Mouse (Mus musculus): ENCODE measurements around the gene Prtg. TPM values are rescaled to one million over a fixed set of nuclear protein-coding genes. Genes with fewer than 3 reads are reported as not detected.

The Prtg gene
- polyA plus RNA-seq, 1 experiment, result not detected

DNA sequence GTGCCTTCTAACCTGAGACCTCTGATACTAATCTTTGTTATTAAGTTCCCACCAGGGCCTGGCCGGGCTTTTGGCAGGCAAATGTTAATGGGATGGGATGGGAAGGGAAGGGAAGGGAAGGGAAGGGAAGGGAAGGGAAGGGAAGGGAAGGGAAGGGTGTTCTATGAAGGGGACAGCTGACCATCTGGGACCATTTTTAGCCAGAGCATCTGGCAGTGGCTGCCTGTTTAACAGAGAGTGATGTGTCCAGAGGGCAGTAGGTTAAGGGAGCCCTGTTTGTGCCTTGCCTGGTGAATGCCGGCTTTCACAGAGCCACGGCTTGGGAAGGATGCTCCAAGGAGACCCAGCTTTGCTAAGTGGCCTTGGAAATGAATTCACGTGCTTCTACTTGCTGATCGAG, 57.1 kb downstream of the Prtg start:
- Histone ChIP-seq H3K4me3 (replicated peaks) (no peak overlapping the region), H3K4me1 (ENCODE audit: control insufficient read depth) (no peaks in the 10 kb centered on the region), H3K9me3 (ENCODE audit: control insufficient read depth, low read length) (no peaks in the 10 kb centered on the region), H3K27me3 (ENCODE audit: control insufficient read depth) (no peaks in the 10 kb centered on the region), H3K36me3 (ENCODE audit: control insufficient read depth) (no peaks in the 10 kb centered on the region)
- TF ChIP-seq TAL1 (IDR thresholded peaks at IDR 0.05; ENCODE audit: low read length) (no peak), GATA1 (IDR thresholded peaks at IDR 0.05; ENCODE audit: low read length) (no peak)

DNA sequence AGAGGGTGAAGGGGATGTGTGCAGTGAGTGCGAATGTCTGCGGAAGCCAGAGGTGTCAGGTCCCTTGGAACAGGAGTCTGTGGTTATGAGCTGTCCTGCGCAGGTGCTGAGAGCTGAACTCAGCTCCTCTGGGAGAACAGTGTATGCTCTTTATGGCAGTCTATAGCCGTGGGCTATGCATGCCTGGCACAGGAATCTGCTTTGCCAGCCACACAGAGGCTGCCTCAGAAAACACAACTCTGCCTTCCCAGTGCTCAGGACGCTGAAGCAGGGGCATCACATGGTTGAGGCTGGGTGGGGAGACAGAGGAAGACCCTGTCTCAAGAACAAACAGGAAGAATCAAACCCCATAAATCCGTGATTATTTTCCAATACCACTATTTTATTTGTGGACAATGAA, 60.8 kb downstream of the Prtg start:
- H3K27me3 ChIP-seq (ENCODE audit: control insufficient read depth), result no peaks in the 10 kb centered on the region

DNA sequence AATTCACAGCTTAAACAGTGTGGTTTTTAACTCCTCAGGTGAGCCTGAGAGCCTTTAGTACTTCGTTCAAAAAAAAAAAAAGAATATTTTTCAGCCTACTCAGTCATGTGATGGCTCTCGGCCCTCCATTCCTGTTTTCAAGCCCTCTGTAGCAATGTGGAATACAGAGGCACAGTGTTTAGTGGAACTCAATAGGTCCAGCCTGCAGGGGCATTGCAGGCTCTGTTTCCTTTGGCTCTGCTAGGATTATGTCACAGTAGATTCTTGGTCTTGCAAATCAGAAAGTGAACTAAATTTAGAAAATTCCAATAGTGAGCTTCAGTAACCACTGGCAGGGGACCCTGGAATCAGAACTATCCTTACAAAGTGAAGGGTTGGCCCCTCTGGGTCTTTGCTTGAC, 62.1 kb downstream of the Prtg start:
- Histone ChIP-seq H3K4me3 (replicated peaks) (no peak overlapping the region), H3K27me3 (ENCODE audit: control insufficient read depth) (no peaks in the 10 kb centered on the region), H3K4me1 (ENCODE audit: control insufficient read depth) (no peaks in the 10 kb centered on the region), H3K36me3 (ENCODE audit: control insufficient read depth) (no peaks in the 10 kb centered on the region), H3K9me3 (ENCODE audit: control insufficient read depth, low read length) (no peaks in the 10 kb centered on the region)
- TF ChIP-seq GATA1 (IDR thresholded peaks at IDR 0.05; ENCODE audit: low read length) (no peak), TAL1 (IDR thresholded peaks at IDR 0.05; ENCODE audit: low read length) (no peak)

More for the DNA sequence above, 60.8 kb downstream of the Prtg start:
- Histone ChIP-seq H3K4me1 (ENCODE audit: control insufficient read depth) (no peaks in the 10 kb centered on the region), H3K4me3 (replicated peaks) (no peak overlapping the region), H3K9me3 (ENCODE audit: control insufficient read depth, low read length) (no peaks in the 10 kb centered on the region), H3K36me3 (ENCODE audit: control insufficient read depth) (no peaks in the 10 kb centered on the region)
- no peak for TF ChIP-seq GATA1 (IDR thresholded peaks at IDR 0.05; ENCODE audit: low read length)
- TF ChIP-seq TAL1 (IDR thresholded peaks at IDR 0.05; ENCODE audit: low read length), result no peak

DNA sequence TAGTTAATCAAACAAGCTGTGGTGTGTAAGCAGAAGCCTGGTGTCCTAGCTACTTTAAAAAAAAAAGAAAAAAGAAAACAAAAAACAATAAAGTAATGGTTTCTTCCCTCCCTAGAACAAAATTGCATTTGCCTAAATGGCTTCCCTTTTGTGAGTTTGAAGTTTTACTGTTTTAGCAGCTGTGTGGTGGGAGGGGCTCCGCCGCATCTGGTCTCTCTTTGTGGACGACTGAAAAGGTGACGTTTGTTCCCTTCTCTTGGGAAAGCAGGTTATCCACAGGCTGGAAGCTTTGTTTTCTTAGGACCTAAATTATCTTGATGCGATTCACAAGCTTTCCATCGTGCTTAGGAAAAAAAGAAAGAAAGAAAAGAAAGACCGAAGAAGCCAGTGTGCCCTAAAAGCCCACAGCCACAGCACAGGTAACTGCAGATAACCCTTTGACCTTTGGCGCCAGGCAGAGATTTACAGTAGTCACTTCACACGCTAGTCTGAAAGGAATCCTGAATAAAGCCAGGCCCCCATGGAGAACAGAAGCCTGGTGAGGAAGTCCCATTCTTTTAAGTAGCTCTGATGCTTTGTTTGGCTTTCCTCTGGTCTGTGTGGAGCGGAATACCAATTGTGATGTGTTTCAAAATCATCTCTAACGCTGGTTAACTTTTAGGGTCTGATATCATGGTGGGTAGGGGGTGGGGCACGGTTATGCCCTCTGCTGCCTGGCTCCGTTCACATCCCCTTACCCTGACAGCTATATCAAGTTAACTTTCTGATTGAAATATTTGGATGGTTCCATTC, 65.0 kb downstream of the Prtg start:
- no peaks in the 10 kb centered on the region for H3K27me3 ChIP-seq (ENCODE audit: control insufficient read depth)
- no peak overlapping the region for H3K4me3 ChIP-seq (replicated peaks)
- H3K4me1 ChIP-seq (ENCODE audit: control insufficient read depth), result no peaks in the 10 kb centered on the region
- no peaks in the 10 kb centered on the region for H3K36me3 ChIP-seq (ENCODE audit: control insufficient read depth)
- no peak for TF ChIP-seq TAL1 (IDR thresholded peaks at IDR 0.05; ENCODE audit: low read length)
- H3K9me3 ChIP-seq (ENCODE audit: control insufficient read depth, low read length), result no peaks in the 10 kb centered on the region

DNA sequence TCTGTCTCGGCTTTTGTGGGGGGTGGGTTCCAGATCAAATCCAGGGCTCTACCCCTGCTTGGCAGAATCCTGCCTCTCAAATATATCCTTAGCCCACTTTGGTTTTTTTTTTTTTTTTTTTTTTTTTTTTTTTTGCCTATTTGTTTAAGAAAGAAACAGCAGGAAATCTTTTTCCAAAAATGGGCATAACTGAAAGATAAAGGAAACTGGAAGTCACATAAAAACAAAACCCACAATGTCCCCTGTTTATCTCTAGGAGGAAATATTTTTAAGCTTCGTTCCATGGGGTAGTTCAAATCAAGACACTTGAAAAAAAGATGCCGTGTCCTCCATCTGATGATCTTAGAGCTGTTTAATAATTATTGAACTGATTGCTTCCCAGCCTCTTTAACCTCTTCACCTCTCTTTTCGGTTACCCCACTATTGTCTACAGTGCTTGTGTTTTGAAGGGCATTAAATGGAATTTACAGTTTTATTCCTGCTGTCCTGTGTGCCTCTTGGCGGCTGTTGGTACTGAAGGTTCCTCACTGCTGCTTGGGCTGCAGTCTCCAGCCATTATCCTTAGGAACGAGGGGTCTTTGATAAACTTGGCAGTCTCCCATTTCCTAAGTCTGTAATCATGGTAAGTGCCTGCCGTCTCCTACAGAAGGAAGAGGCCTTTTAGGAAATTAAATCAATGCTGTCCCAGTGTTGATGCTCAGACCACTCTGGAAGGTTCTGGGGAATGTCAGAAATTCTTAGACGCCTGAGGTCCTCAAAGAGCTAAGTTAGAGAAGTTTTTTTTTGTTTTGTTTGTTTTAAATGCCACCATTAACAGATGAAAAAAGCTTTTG, 65.8 kb downstream of the Prtg start:
- TF ChIP-seq GATA1 (IDR thresholded peaks at IDR 0.05; ENCODE audit: low read length) (no peak), TAL1 (IDR thresholded peaks at IDR 0.05; ENCODE audit: low read length) (no peak)
- H3K9me3 ChIP-seq (ENCODE audit: control insufficient read depth, low read length), result no peaks in the 10 kb centered on the region
- no peak overlapping the region for H3K4me3 ChIP-seq (replicated peaks)
- H3K36me3 ChIP-seq (ENCODE audit: control insufficient read depth), result no peaks in the 10 kb centered on the region
- H3K4me1 ChIP-seq (ENCODE audit: control insufficient read depth), result no peaks in the 10 kb centered on the region
- H3K27me3 ChIP-seq (ENCODE audit: control insufficient read depth), result no peaks in the 10 kb centered on the region

DNA sequence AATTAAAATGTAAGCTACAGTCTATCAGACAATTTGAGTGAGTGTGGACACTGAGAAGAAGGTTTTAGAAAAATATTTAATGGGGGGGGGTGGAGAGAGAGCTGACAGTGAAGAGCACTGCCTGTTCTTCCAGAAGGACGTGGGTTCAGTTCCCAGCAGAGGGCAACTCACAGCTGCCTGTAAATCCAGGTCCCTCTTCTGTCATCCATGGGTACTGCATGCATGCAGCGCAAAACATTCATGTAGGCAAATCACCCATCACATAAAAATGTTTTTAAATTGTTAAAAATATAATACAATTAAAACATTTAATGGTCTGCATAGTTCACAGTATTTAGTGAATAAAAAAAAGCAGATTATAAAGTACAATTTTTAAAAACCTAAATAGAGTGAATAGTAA, 69.2 kb downstream of the Prtg start:
- Histone ChIP-seq H3K36me3 (ENCODE audit: control insufficient read depth) (no peaks in the 10 kb centered on the region), H3K9me3 (ENCODE audit: control insufficient read depth, low read length) (no peaks in the 10 kb centered on the region), H3K27me3 (ENCODE audit: control insufficient read depth) (0 out of 2 replicates have a peak, but pooled peaks cover 2% of the 10 kb centered on the region), H3K4me1 (ENCODE audit: control insufficient read depth) (no peaks in the 10 kb centered on the region), H3K4me3 (replicated peaks) (no peak overlapping the region)
- TF ChIP-seq GATA1 (IDR thresholded peaks at IDR 0.05; ENCODE audit: low read length) (no peak), TAL1 (IDR thresholded peaks at IDR 0.05; ENCODE audit: low read length) (no peak)

DNA sequence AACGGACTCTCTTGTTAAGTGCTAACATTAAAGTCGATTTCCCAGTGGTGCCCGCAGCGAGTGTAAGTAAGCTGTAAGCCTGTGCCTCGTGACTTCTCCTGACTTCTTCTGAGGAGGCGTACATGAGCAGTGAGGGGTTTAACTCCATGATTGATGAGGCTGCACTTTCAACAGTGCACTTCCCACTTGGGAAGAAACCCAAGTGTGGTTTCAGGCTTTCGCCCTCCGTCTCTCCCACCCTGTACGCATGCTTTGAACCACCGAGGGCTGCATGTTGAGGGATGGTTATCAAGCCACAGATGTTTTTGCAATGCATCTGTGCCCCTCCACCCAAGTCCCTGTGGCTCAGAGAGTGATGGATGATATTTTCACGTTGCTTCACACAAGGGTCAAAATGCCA, 71.2 kb downstream of the Prtg start:
- Histone ChIP-seq H3K36me3 (ENCODE audit: control insufficient read depth) (no peaks in the 10 kb centered on the region), H3K27me3 (ENCODE audit: control insufficient read depth) (0 out of 2 replicates have a peak, but pooled peaks cover 2% of the 10 kb centered on the region), H3K4me3 (replicated peaks) (no peak overlapping the region), H3K9me3 (ENCODE audit: control insufficient read depth, low read length) (no peaks in the 10 kb centered on the region), H3K4me1 (ENCODE audit: control insufficient read depth) (no peaks in the 10 kb centered on the region)
- TF ChIP-seq TAL1 (IDR thresholded peaks at IDR 0.05; ENCODE audit: low read length), result no peak
- no peak for TF ChIP-seq GATA1 (IDR thresholded peaks at IDR 0.05; ENCODE audit: low read length)

DNA sequence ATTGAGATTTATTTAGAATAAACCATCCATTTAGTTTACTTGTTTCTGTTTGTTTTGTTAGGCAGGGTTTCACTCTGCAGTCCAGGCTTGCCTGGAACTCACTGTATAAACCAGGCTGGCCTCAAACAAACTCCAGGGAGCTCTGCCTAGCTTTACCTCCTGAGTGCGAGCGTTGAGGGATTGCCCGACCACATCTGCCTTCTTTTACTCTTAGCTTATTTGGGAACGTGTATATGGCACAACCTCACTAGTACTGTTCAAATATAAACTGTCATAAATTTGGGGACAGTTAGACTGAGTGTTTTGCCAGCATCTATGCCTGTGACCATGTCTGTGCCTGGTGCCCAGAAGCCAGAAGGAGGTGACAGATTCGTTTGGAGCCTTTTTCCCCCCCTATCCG, 72.0 kb downstream of the Prtg start:
- Histone ChIP-seq H3K27me3 (ENCODE audit: control insufficient read depth) (0 out of 2 replicates have a peak, but pooled peaks cover 2% of the 10 kb centered on the region), H3K36me3 (ENCODE audit: control insufficient read depth) (no peaks in the 10 kb centered on the region), H3K4me3 (replicated peaks) (no peak overlapping the region), H3K4me1 (ENCODE audit: control insufficient read depth) (no peaks in the 10 kb centered on the region), H3K9me3 (ENCODE audit: control insufficient read depth, low read length) (no peaks in the 10 kb centered on the region)
- TF ChIP-seq GATA1 (IDR thresholded peaks at IDR 0.05; ENCODE audit: low read length), result no peak
- TF ChIP-seq TAL1 (IDR thresholded peaks at IDR 0.05; ENCODE audit: low read length), result no peak

DNA sequence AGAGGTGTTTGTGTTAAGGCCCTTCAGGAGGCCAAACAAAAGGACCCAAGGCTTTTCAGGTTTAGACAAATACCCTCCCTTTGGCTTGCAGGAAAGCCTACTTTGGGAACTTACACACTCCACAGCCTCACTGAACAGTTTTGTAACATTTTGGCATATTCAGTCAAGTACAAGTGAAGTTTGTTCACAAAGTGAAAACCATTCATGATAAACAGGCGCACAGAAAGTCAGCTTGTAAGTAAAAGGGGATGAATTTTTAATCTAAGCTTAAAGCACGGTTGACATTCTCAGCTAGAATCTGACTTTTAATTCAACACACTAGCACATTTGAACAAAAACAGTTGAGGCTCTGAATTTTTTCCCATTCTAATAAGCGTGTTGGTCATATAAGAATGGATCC, 72.9 kb downstream of the Prtg start:
- Histone ChIP-seq H3K9me3 (ENCODE audit: control insufficient read depth, low read length) (no peaks in the 10 kb centered on the region), H3K4me3 (replicated peaks) (no peak overlapping the region), H3K27me3 (ENCODE audit: control insufficient read depth) (0 out of 2 replicates have a peak, but pooled peaks cover 2% of the 10 kb centered on the region), H3K4me1 (ENCODE audit: control insufficient read depth) (no peaks in the 10 kb centered on the region), H3K36me3 (ENCODE audit: control insufficient read depth) (no peaks in the 10 kb centered on the region)
- TF ChIP-seq TAL1 (IDR thresholded peaks at IDR 0.05; ENCODE audit: low read length) (no peak), GATA1 (IDR thresholded peaks at IDR 0.05; ENCODE audit: low read length) (no peak)
